32 mouse cellular contexts compared by ENCODE assay signal in genomic region chr5:98365340-98365739, GRCm38 (mm10). TPM values are rescaled to one million over a fixed set of nuclear protein-coding genes. Genes with fewer than 3 reads are reported as not detected.
DNase-seq lines count a peak whose midpoint lies in the region; ATAC-seq and TF ChIP-seq lines count a peak whose summit lies in the region.
"Had no signal": no experiment of that assay in that cellular context is flagged by ENCODE, and none has a peak within 500 bp of the region (broad histone marks: within the 10 kb centered on the region; RNA-seq: fewer than 3 reads in every experiment).

No protein-coding gene starts in this region.

- WGBS in lung, postnatal 0 days, result 53% methylated on average over 5 of the region's 5 CpGs

- no peaks in the 10 kb centered on the region for H3K9me3 ChIP-seq in lung, postnatal 0 days (ENCODE audit: low read length)
- H3K9me3 ChIP-seq in CH12.LX (replicated peaks; ENCODE audit: low read length), result no peaks in the 10 kb centered on the region
- H3K9me3 ChIP-seq: embryonic facial prominence, embryonic 10.5 days; embryonic facial prominence, embryonic 13.5 days; forebrain, embryonic 12.5 days; forebrain, embryonic 15.5 days; heart, embryonic 12.5 days; heart, embryonic 15.5 days; hindbrain, embryonic 10.5 days; hindbrain, embryonic 13.5 days had no signal

- H3K79me2 ChIP-seq in CH12.LX (replicated peaks; ENCODE audit: control insufficient read depth, extremely low read depth, insufficient read depth, poor library complexity, severe bottlenecking), result no peaks in the 10 kb centered on the region

- no peaks in the 10 kb centered on the region for H3K27me3 ChIP-seq in lung, postnatal 0 days (replicated peaks; ENCODE audit: insufficient read depth, low read length)
- no peaks in the 10 kb centered on the region for H3K27me3 ChIP-seq in CH12.LX (replicated peaks)
- H3K27me3 ChIP-seq: embryonic facial prominence, embryonic 13.5 days; forebrain, embryonic 12.5 days; forebrain, embryonic 15.5 days; heart, embryonic 12.5 days; heart, embryonic 15.5 days; hindbrain, embryonic 13.5 days had no signal

- no peaks in the 10 kb centered on the region for H3K36me3 ChIP-seq in lung, postnatal 0 days (ENCODE audit: insufficient read depth, low read length)
- no peaks in the 10 kb centered on the region for H3K36me3 ChIP-seq in CH12.LX (replicated peaks in 1 of 2; ENCODE audit: control insufficient read depth in 1 of 2, insufficient read depth in 1 of 2, low read length in 1 of 2)
- H3K36me3 ChIP-seq: embryonic facial prominence, embryonic 10.5 days; embryonic facial prominence, embryonic 13.5 days; forebrain, embryonic 12.5 days; forebrain, embryonic 15.5 days; heart, embryonic 12.5 days; heart, embryonic 15.5 days; hindbrain, embryonic 10.5 days; hindbrain, embryonic 13.5 days had no signal

- DNase-seq in lung, postnatal 0 days (ENCODE audit: low spot score), result peak; percentile 22
- no peak for DNase-seq in lung, adult 18-20 months
- DNase-seq in 3T3-L1 (ENCODE audit: low read depth, low spot score), result peak; percentile 18
- DNase-seq in CH12.LX (ENCODE audit: extremely low read depth), result peak; percentile 3
- DNase-seq in left cerebral cortex, adult 2 months (ENCODE audit: extremely low spot score in 1 of 2, low spot score in 2 of 2), result no peak
- no peak for DNase-seq in left cerebral cortex, postnatal 36 days (ENCODE audit: low spot score in 2 of 2)
- DNase-seq: adrenal gland, adult 8-10 months; adrenal gland, postnatal 25 days; B cell, adult 2 months; cerebellum, adult 11-12 months; cerebellum, adult 8-10 months; cerebellum, postnatal 10 days; cerebellum, postnatal 36 days; embryo, embryonic 11 days; gastrocnemius, postnatal 25 days; heart, adult 18-20 months; heart, postnatal 10 days; heart, postnatal 36 days had no signal

- H3K4me1 ChIP-seq in lung, postnatal 0 days (ENCODE audit: insufficient read depth, low read depth, low read length), result no peaks in the 10 kb centered on the region
- H3K4me1 ChIP-seq in CH12.LX (ENCODE audit: control insufficient read depth in 1 of 2, insufficient read depth in 2 of 2), result peaks cover 0 to 6% of the 10 kb centered on the region in 2 experiments; a peak in 1 of 4 replicates
- H3K4me1 ChIP-seq: embryonic facial prominence, embryonic 10.5 days; embryonic facial prominence, embryonic 13.5 days; forebrain, embryonic 12.5 days; forebrain, embryonic 15.5 days; heart, embryonic 12.5 days; heart, embryonic 15.5 days; hindbrain, embryonic 10.5 days; hindbrain, embryonic 13.5 days had no signal

- dilution Hi-C loops in CH12.LX (cut with MboI; ENCODE audit: extremely low pct_ligation_motif_present, extremely low pct_unique_long_range_greater_than_20kb, low sequenced_read_pairs), result no loop called here

- H3K9ac ChIP-seq in lung, postnatal 0 days (replicated peaks; ENCODE audit: low read depth), result no peak overlapping the region
- no peak overlapping the region for H3K9ac ChIP-seq in CH12.LX (ENCODE audit: insufficient read depth, low read depth)
- H3K9ac ChIP-seq: embryonic facial prominence, embryonic 13.5 days; forebrain, embryonic 12.5 days; forebrain, embryonic 15.5 days; heart, embryonic 12.5 days; heart, embryonic 15.5 days; hindbrain, embryonic 13.5 days had no signal

- in situ Hi-C loops in CH12.LX (cut with MboI; ENCODE audit: low pct_ligation_motif_present, low pct_unique_long_range_greater_than_20kb, low sequenced_read_pairs), result no loop called here

- intact Hi-C loops in left cerebral cortex, adult 2 months (cut with DNase I), result no loop called here
- intact Hi-C loops in left cerebral cortex, postnatal 36 days (cut with DNase I), result no loop called here

- no peak overlapping the region for H3K27ac ChIP-seq in lung, postnatal 0 days (ENCODE audit: low read length)
- no peak overlapping the region for H3K27ac ChIP-seq in CH12.LX (ENCODE audit: insufficient read depth, low read depth)
- H3K27ac ChIP-seq in left cerebral cortex, adult 2 months, result no peak overlapping the region
- H3K27ac ChIP-seq: embryonic facial prominence, embryonic 10.5 days; embryonic facial prominence, embryonic 13.5 days; forebrain, embryonic 12.5 days; forebrain, embryonic 15.5 days; heart, embryonic 15.5 days; hindbrain, embryonic 10.5 days; hindbrain, embryonic 13.5 days had no signal

- no peak overlapping the region for H3K4me2 ChIP-seq in lung, postnatal 0 days (replicated peaks; ENCODE audit: low read depth, low read length)
- no peak overlapping the region for H3K4me2 ChIP-seq in CH12.LX (ENCODE audit: insufficient read depth, low read depth, poor library complexity, severe bottlenecking)
- H3K4me2 ChIP-seq: embryonic facial prominence, embryonic 13.5 days; forebrain, embryonic 12.5 days; forebrain, embryonic 15.5 days; heart, embryonic 12.5 days; heart, embryonic 15.5 days; hindbrain, embryonic 13.5 days had no signal

- peak; percentile 52 for ATAC-seq in lung, postnatal 0 days
- ATAC-seq: activated CD4-positive, CD25-positive, alpha-beta regulatory T cell, adult 4 months; CD4-positive, CD25-positive, alpha-beta regulatory T cell, adult 4 months; forebrain, embryonic 15.5 days; hindbrain, embryonic 16.5 days had no signal

- no peak for TF ChIP-seq RAD21 in CH12.LX (IDR thresholded peaks at IDR 0.05; ENCODE audit: low read depth, low read length)

- H3K4me3 ChIP-seq in lung, postnatal 0 days (ENCODE audit: low read depth, low read length), result no peak overlapping the region
- no peak overlapping the region for H3K4me3 ChIP-seq in CH12.LX (replicated peaks in 1 of 3; ENCODE audit: low read depth in 2 of 3, low read length in 2 of 3, poor library complexity in 1 of 3)
- H3K4me3 ChIP-seq in left cerebral cortex, adult 2 months, result no peak overlapping the region
- H3K4me3 ChIP-seq: embryonic facial prominence, embryonic 10.5 days; embryonic facial prominence, embryonic 13.5 days; erythroblast, embryonic 14.5 days; forebrain, embryonic 12.5 days; forebrain, embryonic 15.5 days; heart, embryonic 12.5 days; heart, embryonic 15.5 days; hindbrain, embryonic 10.5 days; hindbrain, embryonic 13.5 days had no signal

- no peak for TF ChIP-seq POLR2A in CH12.LX (IDR thresholded peaks at IDR 0.05; ENCODE audit: low read depth, low read length)

- TF ChIP-seq EP300 in lung, postnatal 0 days (IDR thresholded peaks at IDR 0.05), result no peak
- TF ChIP-seq EP300 in CH12.LX (IDR thresholded peaks at IDR 0.05; ENCODE audit: low read length), result no peak

- TF ChIP-seq CTCF in lung, postnatal 0 days (IDR thresholded peaks at IDR 0.05), result no peak
- TF ChIP-seq CTCF in CH12.LX (conservative IDR thresholded peaks at IDR 0.05 in 1 of 2, IDR thresholded peaks at IDR 0.05 in 1 of 2; ENCODE audit: low read depth in 2 of 2, low read length in 2 of 2), result no peak
- TF ChIP-seq CTCF in left cerebral cortex, adult 2 months (IDR thresholded peaks at IDR 0.05), result no peak

TF ChIP-seq in CH12.LX, 34 proteins besides CTCF, POLR2A, EP300 and RAD21:
- TF ChIP-seq USF1 (IDR thresholded peaks at IDR 0.05; ENCODE audit: low read depth, low read length) (no peak), POLR2AphosphoS2 (IDR thresholded peaks at IDR 0.05; ENCODE audit: low read depth, low read length) (no peak), ZKSCAN1 (IDR thresholded peaks at IDR 0.05; ENCODE audit: borderline replicate concordance, low read depth, low read length) (no peak), ELF1 (IDR thresholded peaks at IDR 0.05; ENCODE audit: low read depth, low read length) (no peak), MXI1 (IDR thresholded peaks at IDR 0.05; ENCODE audit: low read depth, low read length) (no peak)

RNA-seq across cellular contexts. Expression of gene Cfap299, which starts 36.2 kb away (rescaled TPM):
- 10.9 and 11.3 TPM in 2 replicates for polyA plus RNA-seq in lung, postnatal 0 days (2015; fragmentation: Nextera tagmentation; extraction: Ambion mirVana)
- total RNA-seq in CH12.LX (2012; rRNA removed) (not detected in 2 replicates), CH12.LX (2014; rRNA removed) (not detected in 2 replicates)
- not detected in 2 replicates for polyA plus RNA-seq in CH12.LX (2012; ENCODE audit: insufficient read length, low read depth)
- under 1 TPM in 1 of 2 experiments, not detected in 1; 0.42 TPM for total RNA-seq in left cerebral cortex, adult 2 months (2021)
- total RNA-seq in left cerebral cortex, postnatal 36 days (2021), result under 1 TPM in 1 of 2 experiments, not detected in 1; 0.76 TPM
- total RNA-seq: adrenal gland, adult 8-10 months; adrenal gland, postnatal 25 days; ES-E14; gastrocnemius, adult 8-10 months; gastrocnemius, postnatal 25 days; heart, postnatal 10 days; heart, postnatal 36 days had no signal
- polyA plus RNA-seq: activated CD4-positive, CD25-positive, alpha-beta regulatory T cell, adult 4 months; CD4-positive, CD25-positive, alpha-beta regulatory T cell, adult 4 months; erythroblast, embryonic 14.5 days; heart, embryonic 12.5 days; heart, embryonic 15.5 days had no signal

Comparison
In these comparisons a context has a peak if more than half of its experiments do, and no peak if none do; other contexts are left out.
1. DNase-seq: peak in lung, postnatal 0 days (single experiment), 3T3-L1 (single experiment) and CH12.LX (single experiment); none in lung, adult 18-20 months (0 of 2), left cerebral cortex, adult 2 months (0 of 2) and left cerebral cortex, postnatal 36 days (0 of 2).